Mouse (Mus musculus): ENCODE measurements around the gene Map2k5.
A peak's percentile ranks its signal among the peaks of the same experiment; 100 is the strongest.

Gene Map2k5

GRCm38 (mm10) chr9:63377270-63378142 lies at the start of gene Map2k5:
Gene Map2k5 (minus strand): TSS chr9:63377902.
- peak; percentile 79 to 87 for DNase-seq (ENCODE audit: low spot score in 2 of 2)

- DNase-seq (ENCODE audit: low spot score in 2 of 2): no peak
Observed at GRCm38 (mm10) chr9:63421096-63421736, 43.5 kb upstream of the Map2k5 start.

DNA sequence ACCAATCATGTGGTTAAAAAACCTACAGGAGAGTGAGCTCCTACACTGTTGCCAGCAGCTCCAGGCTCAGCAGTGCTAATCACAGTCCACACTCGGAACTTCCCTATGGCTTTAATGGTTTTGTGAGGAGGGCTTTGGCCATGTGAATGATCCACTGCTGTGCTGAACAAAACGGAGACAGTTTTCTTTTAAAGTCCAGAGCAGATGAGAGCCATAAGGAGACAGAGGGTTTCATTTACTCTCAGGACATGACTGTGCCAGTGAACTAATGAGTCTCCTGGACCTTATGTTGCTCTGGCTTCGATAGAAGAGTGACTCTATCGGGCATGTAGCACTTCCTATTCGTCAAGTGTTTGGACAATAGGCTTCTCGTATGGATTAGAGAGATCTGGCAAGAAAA lies 42.7 kb upstream of the Map2k5 start:
- no peak for DNase-seq (ENCODE audit: low spot score in 2 of 2)

DNA sequence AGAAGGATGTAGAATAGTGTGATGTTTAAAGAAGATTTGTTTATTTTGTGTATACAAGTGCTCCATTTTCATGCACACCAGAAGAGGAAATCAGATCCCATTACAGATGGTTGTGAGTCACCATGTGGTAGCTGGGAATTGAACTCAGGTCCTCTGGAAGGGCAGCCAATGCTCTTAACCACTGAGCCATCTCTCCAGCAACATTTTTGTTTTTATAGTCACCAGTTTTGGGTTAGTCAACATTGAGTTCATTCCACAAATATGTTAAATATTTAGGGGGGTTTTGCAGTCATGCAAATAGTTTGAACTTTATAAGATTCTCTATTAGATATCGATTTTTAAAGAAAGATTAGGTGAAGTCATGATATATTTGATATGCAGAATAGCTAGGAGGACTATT lies 22.5 kb upstream of the Map2k5 start:
- DNase-seq (ENCODE audit: low spot score in 2 of 2): no peak

DNA sequence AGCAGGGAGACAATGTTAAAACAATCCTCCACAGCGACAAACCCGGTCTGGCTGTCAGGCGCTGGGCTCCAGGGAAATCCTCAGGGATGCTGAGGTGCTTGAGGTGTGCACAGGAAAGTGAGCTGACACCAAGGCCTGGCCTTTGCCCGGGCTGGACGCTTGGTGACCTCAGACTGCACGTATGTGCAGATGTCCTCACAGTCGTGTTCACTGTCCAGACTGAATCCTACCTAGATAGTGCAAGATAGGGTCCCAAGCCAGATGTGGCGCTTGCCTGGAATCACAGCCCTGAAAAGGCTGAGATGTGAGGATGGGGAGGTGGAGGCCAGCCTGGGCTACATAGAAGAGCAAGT lies 21.7 kb upstream of the Map2k5 start:
- DNase-seq (ENCODE audit: low spot score in 2 of 2): no peak

- DNase-seq (ENCODE audit: low spot score in 2 of 2): peak; percentile 96
Observed at GRCm38 (mm10) chr9:63398611-63399462, 21.1 kb upstream of the Map2k5 start, which contains the start of gene 2300009A05Rik. Gene 2300009A05Rik (minus strand): TSS chr9:63399246.

- no peak for DNase-seq (ENCODE audit: low spot score in 2 of 2)
Observed at GRCm38 (mm10) chr9:63395612-63396011, 17.9 kb upstream of the Map2k5 start.

- no peak for DNase-seq (ENCODE audit: low spot score in 2 of 2)
Observed at GRCm38 (mm10) chr9:63391307-63391706, 13.6 kb upstream of the Map2k5 start.

DNA sequence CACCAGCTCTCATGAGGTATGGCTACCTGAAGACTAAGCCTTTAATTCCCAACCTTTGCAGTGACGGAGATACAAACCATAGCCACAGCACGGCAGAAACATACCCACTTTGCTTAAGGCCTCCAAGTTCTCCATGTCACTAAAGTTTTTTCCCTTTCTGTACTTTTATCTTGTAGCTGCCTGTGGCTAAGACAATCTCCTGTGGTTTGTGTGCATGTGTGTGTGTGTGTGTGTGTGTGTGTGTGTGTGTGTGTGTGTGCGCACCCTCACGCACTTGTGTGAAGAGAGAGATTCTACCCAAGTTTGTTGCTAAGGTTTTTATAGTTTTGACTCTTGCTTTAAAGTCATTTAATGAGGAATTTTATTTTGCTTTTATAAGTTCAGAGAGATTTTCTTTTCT lies 5.1 kb upstream of the Map2k5 start:
- DNase-seq (ENCODE audit: low spot score in 2 of 2): no peak

DNA sequence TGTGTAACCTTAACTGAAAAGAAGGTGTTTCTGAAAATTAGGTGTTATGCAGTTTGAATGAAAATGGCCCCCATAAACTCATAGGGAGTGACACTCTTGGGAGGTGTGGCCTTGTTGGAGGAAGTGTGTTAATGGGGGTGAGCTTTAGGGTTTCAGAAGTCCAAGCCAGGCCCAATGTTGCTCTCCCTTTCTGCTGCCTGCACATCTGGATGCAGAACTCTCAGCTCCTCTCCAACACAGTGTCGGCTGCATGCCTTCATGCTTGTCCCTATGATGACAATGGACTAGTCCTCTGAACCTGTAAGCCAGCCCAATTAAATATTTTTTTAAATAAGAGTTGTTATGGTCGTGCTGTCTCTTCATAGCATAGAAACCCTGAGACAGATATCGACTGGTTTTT lies 2.6 kb upstream of the Map2k5 start:
- no peak for DNase-seq (ENCODE audit: low spot score in 2 of 2)

DNA sequence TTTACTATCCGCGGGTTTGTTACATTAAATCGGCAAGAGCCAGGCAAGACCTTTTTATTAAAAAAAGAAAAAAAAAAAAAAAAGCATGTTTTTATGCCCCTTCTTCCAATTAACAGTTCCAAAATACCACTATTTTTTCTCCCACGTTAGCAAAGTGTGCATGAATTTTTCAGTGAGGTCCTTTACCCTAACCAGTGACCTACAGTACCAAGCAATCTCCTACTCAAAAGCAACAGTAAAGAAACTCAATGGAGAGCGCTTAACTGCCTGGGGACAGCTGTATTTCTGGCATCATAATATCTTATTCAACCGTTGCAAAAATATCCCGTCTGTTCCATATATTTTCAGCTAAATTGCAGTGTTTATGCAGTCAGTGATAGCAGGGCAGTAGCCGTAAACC lies 472 bp upstream of the Map2k5 start:
- no peak for DNase-seq (ENCODE audit: low spot score in 2 of 2)

- no peak for DNase-seq (ENCODE audit: low spot score in 2 of 2)
Observed at GRCm38 (mm10) chr9:63373315-63373714, 4.4 kb downstream of the Map2k5 start.

GRCm38 (mm10) chr9:63372541-63372940 lies 5.2 kb downstream of the Map2k5 start:
- no peak for DNase-seq (ENCODE audit: low spot score in 2 of 2)

GRCm38 (mm10) chr9:63360410-63360809 lies 17.3 kb downstream of the Map2k5 start:
- no peak for DNase-seq (ENCODE audit: low spot score in 2 of 2)

DNA sequence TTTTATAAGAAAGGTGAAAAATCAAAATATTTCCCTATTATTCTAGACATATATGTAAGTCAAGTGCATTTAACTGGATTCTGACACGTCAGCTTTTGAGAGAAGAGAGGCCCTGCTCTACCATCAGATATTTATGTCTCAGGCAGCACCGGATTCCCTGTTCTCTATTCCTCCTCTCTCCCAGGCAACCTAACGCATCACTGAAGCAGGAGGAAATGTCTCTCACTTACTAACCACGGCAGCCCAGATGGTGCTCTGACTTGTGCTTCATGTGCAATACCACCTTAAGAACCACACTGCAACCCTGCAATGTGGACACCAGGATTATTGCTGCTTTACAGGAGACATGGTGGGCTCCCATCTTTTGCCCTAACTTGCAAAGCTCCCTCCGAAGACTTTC lies 18.7 kb downstream of the Map2k5 start:
- no peak for DNase-seq (ENCODE audit: low spot score in 2 of 2)

DNA sequence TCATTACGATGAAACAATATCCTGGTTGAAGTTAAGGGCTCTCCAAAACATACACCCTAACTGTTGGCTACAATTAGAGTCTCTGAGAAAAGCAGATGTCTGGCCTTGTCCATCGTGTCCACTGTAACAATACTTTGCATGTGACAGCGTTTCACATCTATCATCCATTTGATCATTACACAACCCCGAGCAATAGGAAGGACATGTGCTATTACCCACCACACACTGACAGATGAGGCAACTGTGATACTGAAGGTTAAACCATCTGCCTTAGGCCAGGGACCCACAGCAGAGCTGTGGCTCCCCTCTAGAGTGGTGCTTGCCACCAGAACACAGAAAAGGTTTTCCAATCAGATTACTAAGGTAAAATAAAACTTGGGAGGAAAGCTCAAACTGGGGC lies 21.0 kb downstream of the Map2k5 start:
- DNase-seq (ENCODE audit: low spot score in 2 of 2): no peak

- DNase-seq (ENCODE audit: low spot score in 2 of 2): no peak
Observed at GRCm38 (mm10) chr9:63356278-63356677, 21.4 kb downstream of the Map2k5 start.

DNA sequence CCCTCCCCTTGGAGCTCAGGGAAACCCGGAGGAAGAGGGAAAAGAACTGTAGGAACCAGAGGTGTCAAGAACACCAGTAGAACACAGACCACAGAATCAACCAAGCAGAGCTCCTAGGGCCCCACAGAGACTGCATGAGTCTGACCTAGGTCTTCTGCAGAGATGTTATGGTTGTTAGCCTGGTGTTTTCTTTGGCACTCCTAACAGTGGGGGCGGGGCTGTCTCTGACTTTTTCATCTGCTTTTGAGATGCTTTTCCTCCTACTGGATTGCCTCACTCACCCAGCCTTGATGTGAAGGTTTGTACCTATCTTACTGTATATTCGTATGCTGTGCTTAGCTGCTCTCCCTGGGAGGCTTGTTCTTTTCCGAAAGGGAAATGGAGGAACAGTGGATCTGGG lies 23.5 kb downstream of the Map2k5 start:
- DNase-seq (ENCODE audit: low spot score in 2 of 2): no peak

DNA sequence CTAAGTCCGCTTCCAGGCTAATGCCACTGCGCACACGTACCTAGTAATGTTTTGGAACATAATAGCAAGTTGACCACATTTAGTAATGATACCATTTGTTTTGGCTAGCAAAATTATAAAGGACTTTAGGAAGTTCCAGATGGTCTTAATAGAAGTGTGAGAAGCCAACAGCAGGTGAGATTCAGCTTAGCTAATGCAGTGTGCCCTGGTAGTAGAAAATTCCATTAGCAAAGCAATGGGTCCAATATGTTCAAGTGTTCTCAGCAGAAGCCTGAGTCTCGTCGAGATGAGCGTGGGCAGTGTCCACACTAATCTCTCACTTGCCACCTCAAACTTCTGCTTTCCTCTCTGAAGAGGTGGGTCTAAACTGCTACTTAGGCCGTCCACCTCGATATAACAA lies 27.7 kb downstream of the Map2k5 start:
- DNase-seq (ENCODE audit: low spot score in 2 of 2): no peak

- DNase-seq (ENCODE audit: low spot score in 2 of 2): no peak
Observed at GRCm38 (mm10) chr9:63349241-63349640, 28.5 kb downstream of the Map2k5 start.

- no peak for DNase-seq (ENCODE audit: low spot score in 2 of 2)
Observed at GRCm38 (mm10) chr9:63348146-63348545, 29.6 kb downstream of the Map2k5 start.

- no peak for DNase-seq (ENCODE audit: low spot score in 2 of 2)
Observed at GRCm38 (mm10) chr9:63346029-63346428, 31.7 kb downstream of the Map2k5 start.

Measured in natural killer cell, adult 2 months (primary cell).